Mouse (Mus musculus) liver, postnatal 0 days (tissue): Measurements from ENCODE around the gene Dnajb14. TPM values are rescaled to one million over a fixed set of nuclear protein-coding genes. Genes with fewer than 3 reads are reported as not detected.
A peak's percentile ranks its signal among the peaks of the same experiment; 100 is the strongest.
"Not testable (repeated sequence)": the region's sequence is repeated elsewhere in the genome, so short reads cannot be mapped to it uniquely, and the experiment has no call there.

ENCODE experiments used
- ATAC-seq: fragments of 200-750 bp; cut with Nextera tagmentation; 2 replicates; pipeline ENCODE4 v1.8.0; 2017; ENCODE audit warnings: mild to moderate bottlenecking, moderate library complexity
- DNase-seq: peaks from one replicate; pipeline ENCODE4 v3.0.0-alpha.2; 2016
- H3K27ac ChIP-seq: fragments of 300-500 bp; sonication (generic); 2 replicates; pipeline ENCODE4 v1.5.1; 2014; ENCODE audit warnings: antibody characterized with exemption, moderate library complexity, mild to moderate bottlenecking, low read depth
- H3K27me3 ChIP-seq: fragments of 300-500 bp; sonication (generic); 2 replicates; pipeline ENCODE4 v1.6.1; 2014; ENCODE audit warnings: low read length, control low read depth, mixed read lengths; ENCODE audit not compliant: insufficient read depth
- H3K36me3 ChIP-seq: fragments of 300-500 bp; sonication (generic); replicated peaks from 2 replicates; pipeline ENCODE4 v1.6.1; 2014; ENCODE audit warnings: mild to moderate bottlenecking, control low read depth, low read length, moderate library complexity, mixed read lengths; ENCODE audit not compliant: insufficient read depth
- H3K4me1 ChIP-seq: fragments of 300-500 bp; sonication (generic); 2 replicates; pipeline ENCODE4 v1.6.1; 2014; ENCODE audit warnings: antibody characterized with exemption, mild to moderate bottlenecking, control low read depth; ENCODE audit not compliant: insufficient read depth
- H3K4me2 ChIP-seq: fragments of 300-500 bp; sonication (generic); 2 replicates; pipeline ENCODE4 v1.6.1; 2014; ENCODE audit warnings: low read depth, mild to moderate bottlenecking, low read length, moderate library complexity, mixed read lengths
- H3K4me3 ChIP-seq: fragments of 300-500 bp; sonication (generic); 2 replicates; pipeline ENCODE4 v1.5.1; 2014; ENCODE audit warnings: low read depth, low read length
- H3K9ac ChIP-seq: fragments of 300-500 bp; sonication (generic); replicated peaks from 2 replicates; pipeline ENCODE4 v1.6.1; 2014; ENCODE audit warnings: mild to moderate bottlenecking, moderate library complexity
- H3K9me3 ChIP-seq: fragments of 300-500 bp; sonication (generic); 2 replicates; pipeline ENCODE4 v1.6.1; 2016; ENCODE audit warnings: mild to moderate bottlenecking, control low read depth, low read length, mixed read lengths
- CTCF ChIP-seq: sonication (generic); IDR thresholded peaks from 2 replicates; pipeline ENCODE4 v1.5.1; 2016; ENCODE audit warnings: antibody characterized with exemption, low read depth
- EP300 ChIP-seq: IDR thresholded peaks from 2 replicates; pipeline ENCODE4 v1.6.1; 2016; ENCODE audit warnings: antibody characterized with exemption, low read depth, mild to moderate bottlenecking
- WGBS: fragments of 180-500 bp; shearing (Covaris S2); extraction: QIAGEN DNeasy Blood & Tissue Kit; methylation state at CpG from one replicate; pipeline ENCODE4 v1.1.7; 2014; ENCODE audit not compliant: insufficient replicate concordance; 5-methylcytosine and 5-hydroxymethylcytosine counted together
- polyA plus RNA-seq: library from polyadenylated mRNA; unstranded; fragments of >200 nt; fragmentation: Nextera tagmentation; extraction: Ambion mirVana; gene quantifications from 2 replicates; pipeline ENCODE4 v1.2.1, GENCODE M21; 2015

Dnajb14 gene
- polyA plus RNA-seq, 1 experiment from 2014 or later, result 6.4 TPM

- WGBS, result 78% methylated on average over 3 of the region's 3 CpGs
- H3K4me2 ChIP-seq, result no peak overlapping the region
- H3K27me3 ChIP-seq, result no peaks in the 10 kb centered on the region
- ATAC-seq, result no peak
- H3K4me3 ChIP-seq, result no peak overlapping the region
- DNase-seq, result peak; percentile 43
- H3K9me3 ChIP-seq, result no peaks in the 10 kb centered on the region
- TF ChIP-seq CTCF, result peak; percentile 72
- TF ChIP-seq EP300, result no peak
- peaks cover 23% of the 10 kb centered on the region for H3K36me3 ChIP-seq
- no peak overlapping the region for H3K27ac ChIP-seq
- H3K9ac ChIP-seq, result no peak overlapping the region
- H3K4me1 ChIP-seq, result no peaks in the 10 kb centered on the region
Measured at GRCm38 (mm10) chr3:137895196-137895595, 27.7 kb downstream of the Dnajb14 start.

GRCm38 (mm10) chr3:137896386-137896785, 28.9 kb downstream of the Dnajb14 start:
- H3K27me3 ChIP-seq, result no peaks in the 10 kb centered on the region

DNA sequence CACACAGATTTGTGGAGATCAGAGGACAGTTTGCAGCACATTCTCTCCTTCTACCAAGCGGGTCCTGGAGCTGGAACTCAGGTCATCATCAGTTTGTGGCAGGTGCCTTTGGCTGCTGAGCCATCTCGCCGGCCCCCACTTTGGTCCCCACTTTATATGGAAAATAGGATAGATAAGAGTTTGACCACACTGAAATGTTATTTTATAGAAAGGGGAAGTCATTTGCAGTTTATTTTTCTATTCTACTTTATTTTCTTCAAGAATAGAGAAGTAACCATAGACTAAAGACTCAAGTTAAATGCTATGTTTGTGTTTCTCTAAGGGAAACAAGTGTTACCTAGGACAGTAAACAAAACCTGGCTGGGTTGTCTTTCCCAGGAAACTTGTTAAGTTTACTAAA, 29.4 kb downstream of the Dnajb14 start:
- no peak overlapping the region for H3K4me3 ChIP-seq
- H3K4me1 ChIP-seq, result no peaks in the 10 kb centered on the region
- no peak overlapping the region for H3K9ac ChIP-seq
- no peak overlapping the region for H3K4me2 ChIP-seq
- DNase-seq (no peak), ATAC-seq (no peak)
- no peak for TF ChIP-seq EP300
- TF ChIP-seq CTCF, result no peak
- H3K36me3 ChIP-seq, result peaks cover 27% of the 10 kb centered on the region
- H3K27ac ChIP-seq, result no peak overlapping the region
- H3K27me3 ChIP-seq, result no peaks in the 10 kb centered on the region
- H3K9me3 ChIP-seq, result no peaks in the 10 kb centered on the region
- WGBS, result 89% methylated on average over 3 of the region's 3 CpGs

More at GRCm38 (mm10) chr3:137896386-137896785, 28.9 kb downstream of the Dnajb14 start:
- ATAC-seq, result no peak
- Histone ChIP-seq H3K36me3 (peaks cover 25% of the 10 kb centered on the region), H3K9me3 (no peaks in the 10 kb centered on the region), H3K4me2 (no peak overlapping the region), H3K4me3 (no peak overlapping the region), H3K27ac (no peak overlapping the region), H3K4me1 (no peaks in the 10 kb centered on the region), H3K9ac (no peak overlapping the region)
- DNase-seq, result no peak
- 85% methylated on average over 4 of the region's 4 CpGs for WGBS
- TF ChIP-seq CTCF (no peak), EP300 (no peak)

GRCm38 (mm10) chr3:137897685-137898084, 30.2 kb downstream of the Dnajb14 start:
- Histone ChIP-seq H3K4me3 (no peak overlapping the region), H3K27me3 (no peaks in the 10 kb centered on the region), H3K9me3 (no peaks in the 10 kb centered on the region), H3K4me2 (no peak overlapping the region), H3K9ac (no peak overlapping the region), H3K27ac (no peak overlapping the region), H3K4me1 (no peaks in the 10 kb centered on the region), H3K36me3 (peaks cover 34% of the 10 kb centered on the region)
- no peak for ATAC-seq
- TF ChIP-seq EP300, result no peak
- no peak for TF ChIP-seq CTCF
- no peak for DNase-seq
- WGBS, result 59% methylated on average over 5 of the region's 5 CpGs

DNA sequence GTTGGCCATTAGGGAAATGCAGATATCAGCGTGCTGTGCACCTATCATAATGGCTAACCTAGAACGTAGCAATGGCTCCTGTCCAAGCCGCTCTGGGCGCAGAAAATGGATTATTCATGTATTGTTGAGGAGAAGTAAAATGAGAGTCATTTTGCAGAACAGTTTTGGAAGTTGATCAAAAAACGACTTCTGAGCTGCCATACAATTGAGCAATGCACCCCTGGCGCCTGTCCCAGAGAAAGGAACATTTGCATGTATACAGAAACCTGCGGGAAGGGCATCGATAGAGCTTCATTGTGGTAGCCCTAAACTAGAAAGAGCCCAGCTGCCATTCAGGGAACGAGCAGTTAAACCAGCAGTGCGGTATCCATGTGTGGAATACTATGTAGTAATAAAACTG, 32.7 kb downstream of the Dnajb14 start:
- peak; percentile 53; the same call in 1 of the 2 replicates for ATAC-seq
- no peak overlapping the region for H3K9ac ChIP-seq
- H3K27me3 ChIP-seq, result no peaks in the 10 kb centered on the region
- TF ChIP-seq CTCF (no peak), EP300 (no peak)
- no peaks in the 10 kb centered on the region for H3K9me3 ChIP-seq
- no peak overlapping the region for H3K4me2 ChIP-seq
- no peaks in the 10 kb centered on the region for H3K4me1 ChIP-seq
- H3K36me3 ChIP-seq, result peaks cover 33% of the 10 kb centered on the region
- WGBS, result 79% methylated on average over 10 of the region's 10 CpGs
- H3K27ac ChIP-seq, result no peak overlapping the region
- DNase-seq, result peak; percentile 67
- H3K4me3 ChIP-seq, result no peak overlapping the region

GRCm38 (mm10) chr3:137913093-137913492, 45.6 kb downstream of the Dnajb14 start:
- no peak overlapping the region for H3K4me2 ChIP-seq
- ATAC-seq (peak; percentile 89), DNase-seq (no peak)
- H3K27me3 ChIP-seq, result no peaks in the 10 kb centered on the region
- H3K27ac ChIP-seq, result peak overlapping the region; percentile 55; the same call in 1 of the 2 replicates
- TF ChIP-seq CTCF, result no peak
- no peak for TF ChIP-seq EP300
- no peak overlapping the region for H3K4me3 ChIP-seq
- no peak overlapping the region for H3K9ac ChIP-seq
- H3K9me3 ChIP-seq, result no peaks in the 10 kb centered on the region
- 46% methylated on average over 2 of the region's 2 CpGs for WGBS
- peaks cover 9% of the 10 kb centered on the region for H3K4me1 ChIP-seq
- peaks cover 4% of the 10 kb centered on the region; the same call in 1 of the 2 replicates for H3K36me3 ChIP-seq

GRCm38 (mm10) chr3:137914567-137914966, 47.1 kb downstream of the Dnajb14 start:
- not testable (repeated sequence) for H3K9ac ChIP-seq, H3K9me3 ChIP-seq, H3K4me3 ChIP-seq, H3K36me3 ChIP-seq, DNase-seq, ATAC-seq, H3K4me2 ChIP-seq, H3K27me3 ChIP-seq, H3K27ac ChIP-seq
- H3K4me1 ChIP-seq, result peaks cover 14% of the 10 kb centered on the region
- WGBS, result no CpG with 5 or more reads among the region's 1 CpGs
